In genomic region chr2:102431084-102431483, GRCm38 (mm10) we compare ENCODE assay signal across 21 mouse cellular contexts. TPM values are rescaled to one million over a fixed set of nuclear protein-coding genes. Genes with fewer than 3 reads are reported as not detected.
"Had no signal": no experiment of that assay in that cellular context is flagged by ENCODE, and none has a peak within 500 bp of the region (broad histone marks: within the 10 kb centered on the region; RNA-seq: fewer than 3 reads in every experiment).

No protein-coding gene starts in this region.

- H3K4me1 ChIP-seq: kidney, embryonic 15.5 days; limb, embryonic 12.5 days; limb, embryonic 15.5 days; neural tube, embryonic 12.5 days; stomach, embryonic 15.5 days had no signal

- H3K27ac ChIP-seq: kidney, embryonic 15.5 days; limb, embryonic 12.5 days; limb, embryonic 15.5 days; liver, embryonic 14.5 days; neural tube, embryonic 12.5 days; stomach, embryonic 15.5 days had no signal

- H3K36me3 ChIP-seq: kidney, embryonic 15.5 days; limb, embryonic 12.5 days; limb, embryonic 15.5 days; neural tube, embryonic 12.5 days; stomach, embryonic 15.5 days had no signal

- DNase-seq: kidney, postnatal 14 days; kidney, postnatal 4 days; left cerebral cortex, postnatal 4 days; liver, postnatal 0 days; midbrain, embryonic 14.5 days; retina, postnatal 1 day; right cerebral cortex, postnatal 25 days; spleen, adult 18-20 months; thymus, postnatal 25 days had no signal

- ATAC-seq: inflammation-experienced regulatory T-cells, adult 6 months; intestine, postnatal 0 days; liver, postnatal 0 days had no signal

- H3K9me3 ChIP-seq: kidney, embryonic 15.5 days; limb, embryonic 12.5 days; limb, embryonic 15.5 days; neural tube, embryonic 12.5 days; stomach, embryonic 15.5 days had no signal

- H3K27me3 ChIP-seq: limb, embryonic 12.5 days; limb, embryonic 15.5 days; neural tube, embryonic 12.5 days had no signal

- H3K4me3 ChIP-seq: kidney, embryonic 15.5 days; limb, embryonic 12.5 days; limb, embryonic 15.5 days; neural tube, embryonic 12.5 days; stomach, embryonic 15.5 days had no signal

- H3K9ac ChIP-seq: kidney, embryonic 15.5 days; limb, embryonic 12.5 days; limb, embryonic 15.5 days; liver, embryonic 14.5 days; liver, postnatal 0 days; neural tube, embryonic 12.5 days; stomach, embryonic 15.5 days had no signal

- H3K4me2 ChIP-seq: kidney, embryonic 15.5 days; limb, embryonic 12.5 days; limb, embryonic 15.5 days; liver, embryonic 11.5 days; midbrain, embryonic 11.5 days; neural tube, embryonic 12.5 days; stomach, embryonic 15.5 days had no signal

RNA-seq across cellular contexts. Expression of gene Fjx1, which starts 21.2 kb away (rescaled TPM):
- total RNA-seq: megakaryocyte-erythroid progenitor cell, adult 5-6 weeks; neutrophil, adult 5-6 weeks had no signal
- polyA plus RNA-seq: inflammation-experienced regulatory T-cells, adult 6 months had no signal
